8 mouse cellular contexts compared by ENCODE assay signal in genomic region chr5:135957207-135957974, GRCm38 (mm10). TPM values are rescaled to one million over a fixed set of nuclear protein-coding genes. Genes with fewer than 3 reads are reported as not detected.
A peak's percentile ranks its signal among the peaks of the same experiment; 100 is the strongest.
DNase-seq lines count a peak whose midpoint lies in the region; ATAC-seq lines count a peak whose summit lies in the region.

No protein-coding gene starts in this region.

- WGBS in forebrain, embryonic 11.5 days: 9% methylated on average over 28 of the region's 28 CpGs
- 7% methylated on average over 28 of the region's 28 CpGs for WGBS in heart, embryonic 16.5 days
- WGBS in liver, embryonic 15.5 days (ENCODE audit: insufficient replicate concordance): 8% methylated on average over 28 of the region's 28 CpGs
- WGBS in neural tube, embryonic 12.5 days: 9% methylated on average over 28 of the region's 28 CpGs

- no peaks in the 10 kb centered on the region for H3K36me3 ChIP-seq in forebrain, embryonic 11.5 days (ENCODE audit: control insufficient read depth, insufficient read depth, low read length)
- H3K36me3 ChIP-seq in heart, embryonic 16.5 days (ENCODE audit: control insufficient read depth, insufficient read depth): no peaks in the 10 kb centered on the region
- no peaks in the 10 kb centered on the region for H3K36me3 ChIP-seq in liver, embryonic 15.5 days (replicated peaks)
- no peaks in the 10 kb centered on the region for H3K36me3 ChIP-seq in neural tube, embryonic 12.5 days

- peaks cover 3% of the 10 kb centered on the region; the same call in 1 of the 2 replicates for H3K4me1 ChIP-seq in forebrain, embryonic 11.5 days (replicated peaks; ENCODE audit: control insufficient read depth, insufficient read depth, low read length)
- peaks cover 13% of the 10 kb centered on the region for H3K4me1 ChIP-seq in heart, embryonic 16.5 days (ENCODE audit: control insufficient read depth, insufficient read depth, low read length)
- peaks cover 62% of the 10 kb centered on the region for H3K4me1 ChIP-seq in liver, embryonic 15.5 days (replicated peaks)
- H3K4me1 ChIP-seq in neural tube, embryonic 12.5 days: peaks cover 6% of the 10 kb centered on the region

- H3K27me3 ChIP-seq in forebrain, embryonic 11.5 days (ENCODE audit: control insufficient read depth, insufficient read depth, low read length): no peaks in the 10 kb centered on the region
- H3K27me3 ChIP-seq in heart, embryonic 16.5 days (ENCODE audit: control insufficient read depth, insufficient read depth, low read length): no peaks in the 10 kb centered on the region
- H3K27me3 ChIP-seq in liver, embryonic 15.5 days: no peaks in the 10 kb centered on the region
- H3K27me3 ChIP-seq in neural tube, embryonic 12.5 days (replicated peaks): no peaks in the 10 kb centered on the region

- ATAC-seq in forebrain, embryonic 11.5 days (replicated peaks; ENCODE audit: low FRiP score): peak; percentile 84
- peak; percentile 85 for ATAC-seq in heart, embryonic 16.5 days (replicated peaks; ENCODE audit: extremely low read depth, insufficient read depth, low FRiP score)
- ATAC-seq in liver, embryonic 15.5 days (ENCODE audit: insufficient read depth): peak; percentile 73
- peak; percentile 74 for ATAC-seq in neural tube, embryonic 12.5 days (ENCODE audit: low FRiP score, low read depth)

- H3K4me2 ChIP-seq in forebrain, embryonic 11.5 days (ENCODE audit: low read depth, low read length, severe bottlenecking): peak overlapping the region; percentile 50
- H3K4me2 ChIP-seq in heart, embryonic 16.5 days (ENCODE audit: low read depth, low read length): peak overlapping the region; percentile 54
- H3K4me2 ChIP-seq in liver, embryonic 15.5 days: peak overlapping the region; percentile 79
- peak overlapping the region; percentile 53 for H3K4me2 ChIP-seq in neural tube, embryonic 12.5 days (replicated peaks)

- DNase-seq in CD8-positive naive resting alpha-beta T cell, adult 2 months (ENCODE audit: low read depth in 2 of 2, low spot score in 2 of 2): peak; percentile 81 to 89
- DNase-seq in c-Kit-positive CD71-positive TER-119-negative erythroid progenitor cells, embryonic 14.5 days (ENCODE audit: low read depth): peak; percentile 98
- DNase-seq in forebrain, embryonic 11.5 days (ENCODE audit: low spot score): peak; percentile 94
- peak; percentile 94 to 99 for DNase-seq in kidney, postnatal 36 days
- peak; percentile 98 for DNase-seq in telencephalon, adult 2 months (ENCODE audit: low read depth, low spot score)

- peak overlapping the region; percentile 22; the same call in 1 of the 2 replicates for H3K4me3 ChIP-seq in forebrain, embryonic 11.5 days (ENCODE audit: low read depth, low read length)
- H3K4me3 ChIP-seq in heart, embryonic 16.5 days (ENCODE audit: low read length): peak overlapping the region; percentile 42
- peak overlapping the region; percentile 47 for H3K4me3 ChIP-seq in liver, embryonic 15.5 days (replicated peaks)
- peak overlapping the region; percentile 24 for H3K4me3 ChIP-seq in neural tube, embryonic 12.5 days

- H3K27ac ChIP-seq in forebrain, embryonic 11.5 days (ENCODE audit: low read depth, low read length): peak overlapping the region; percentile 65; the same call in 1 of the 2 replicates
- peak overlapping the region; percentile 96 for H3K27ac ChIP-seq in heart, embryonic 16.5 days (ENCODE audit: low read length)
- H3K27ac ChIP-seq in liver, embryonic 15.5 days (replicated peaks): peak overlapping the region; percentile 94
- peak overlapping the region; percentile 51; the same call in 1 of the 2 replicates for H3K27ac ChIP-seq in neural tube, embryonic 12.5 days

- H3K9ac ChIP-seq in forebrain, embryonic 11.5 days (ENCODE audit: low read length): peak overlapping the region; percentile 32
- H3K9ac ChIP-seq in heart, embryonic 16.5 days (ENCODE audit: low read length): peak overlapping the region; percentile 67
- peak overlapping the region; percentile 63 for H3K9ac ChIP-seq in liver, embryonic 15.5 days
- no peak overlapping the region for H3K9ac ChIP-seq in neural tube, embryonic 12.5 days

- no peaks in the 10 kb centered on the region for H3K9me3 ChIP-seq in forebrain, embryonic 11.5 days (ENCODE audit: control insufficient read depth, low read length)
- H3K9me3 ChIP-seq in heart, embryonic 16.5 days (replicated peaks; ENCODE audit: control insufficient read depth, low read length): no peaks in the 10 kb centered on the region
- no peaks in the 10 kb centered on the region for H3K9me3 ChIP-seq in liver, embryonic 15.5 days (replicated peaks)
- no peaks in the 10 kb centered on the region for H3K9me3 ChIP-seq in neural tube, embryonic 12.5 days

RNA-seq across cellular contexts. Expression of gene Ssc4d, which starts 16.9 kb away (rescaled TPM):
- polyA plus RNA-seq in forebrain, embryonic 11.5 days (2014; fragmentation: Nextera tagmentation; extraction: Ambion mirVana): 1.2 and 1.5 TPM in 2 replicates
- 0.45 and 0.91 TPM in 2 replicates for polyA plus RNA-seq in heart, embryonic 16.5 days (2015; fragmentation: Nextera tagmentation; extraction: Ambion mirVana)
- polyA plus RNA-seq in liver, embryonic 15.5 days (2015; fragmentation: Nextera tagmentation; extraction: Ambion mirVana): 1.6 and 1.8 TPM in 2 replicates
- 1.4 and 1.7 TPM in 2 replicates for polyA plus RNA-seq in neural tube, embryonic 12.5 days (2016; fragmentation: Nextera tagmentation; extraction: Ambion mirVana)

RNA-seq across cellular contexts. Expression of gene Zp3, which starts 22.5 kb away (rescaled TPM):
- polyA plus RNA-seq in forebrain, embryonic 11.5 days (2014; fragmentation: Nextera tagmentation; extraction: Ambion mirVana): not detected in 2 replicates
- not detected in 2 replicates for polyA plus RNA-seq in heart, embryonic 16.5 days (2015; fragmentation: Nextera tagmentation; extraction: Ambion mirVana)
- polyA plus RNA-seq in liver, embryonic 15.5 days (2015; fragmentation: Nextera tagmentation; extraction: Ambion mirVana): not detected in 2 replicates
- 0.15 TPM in 1 of 2 replicates, not detected in the other for polyA plus RNA-seq in neural tube, embryonic 12.5 days (2016; fragmentation: Nextera tagmentation; extraction: Ambion mirVana)

RNA-seq across cellular contexts. Expression of gene Ywhag, which starts 23.0 kb away (rescaled TPM):
- 147 and 161 TPM in 2 replicates for polyA plus RNA-seq in forebrain, embryonic 11.5 days (2014; fragmentation: Nextera tagmentation; extraction: Ambion mirVana)
- 167 and 202 TPM in 2 replicates for polyA plus RNA-seq in heart, embryonic 16.5 days (2015; fragmentation: Nextera tagmentation; extraction: Ambion mirVana)
- 60.9 and 65.4 TPM in 2 replicates for polyA plus RNA-seq in liver, embryonic 15.5 days (2015; fragmentation: Nextera tagmentation; extraction: Ambion mirVana)
- polyA plus RNA-seq in neural tube, embryonic 12.5 days (2016; fragmentation: Nextera tagmentation; extraction: Ambion mirVana): 516 and 524 TPM in 2 replicates

RNA-seq across cellular contexts. Expression of gene Dtx2, which starts 37.2 kb away (rescaled TPM):
- polyA plus RNA-seq in forebrain, embryonic 11.5 days (2014; fragmentation: Nextera tagmentation; extraction: Ambion mirVana): 35.4 and 37.0 TPM in 2 replicates
- polyA plus RNA-seq in heart, embryonic 16.5 days (2015; fragmentation: Nextera tagmentation; extraction: Ambion mirVana): 21.8 and 22.5 TPM in 2 replicates
- polyA plus RNA-seq in liver, embryonic 15.5 days (2015; fragmentation: Nextera tagmentation; extraction: Ambion mirVana): 6.7 and 6.9 TPM in 2 replicates
- 29.5 and 31.7 TPM in 2 replicates for polyA plus RNA-seq in neural tube, embryonic 12.5 days (2016; fragmentation: Nextera tagmentation; extraction: Ambion mirVana)

Comparison
In these comparisons a context has a peak if more than half of its experiments do, and no peak if none do; other contexts are left out.
1. Peak in every context shown above with its lines: DNase-seq, ATAC-seq, H3K4me3 ChIP-seq and H3K27ac ChIP-seq.